Mouse (Mus musculus) forebrain, embryonic 13.5 days (tissue): ENCODE measurements at regions not wholly inside any gene's neighbourhood (a gene's known extent, or its start where the extent isn't known, plus 50 kb on each side); places are given as distances from the start of the nearest gene placed in this dataset.

Experiments
- ATAC-seq: fragments of 200-750 bp; cut with Nextera tagmentation; 2 replicates; pipeline ENCODE4 v1.8.0; 2017
- H3K27ac ChIP-seq: fragments of 300-500 bp; sonication (generic); 2 replicates; pipeline ENCODE4 v1.5.1; 2015; ENCODE audit warnings: inconsistent platforms, mild to moderate bottlenecking, moderate library complexity
- H3K27me3 ChIP-seq: fragments of 300-500 bp; sonication (generic); 2 replicates; pipeline ENCODE4 v1.6.1; 2015; ENCODE audit warnings: mild to moderate bottlenecking, inconsistent platforms
- H3K36me3 ChIP-seq: fragments of 300-500 bp; sonication (generic); 2 replicates; pipeline ENCODE4 v1.6.1; 2015; ENCODE audit warnings: mild to moderate bottlenecking, inconsistent platforms; ENCODE audit not compliant: poor library complexity, severe bottlenecking
- H3K4me1 ChIP-seq: fragments of 300-500 bp; sonication (generic); 2 replicates; pipeline ENCODE4 v1.6.1; 2015; ENCODE audit warnings: inconsistent platforms
- H3K4me2 ChIP-seq: fragments of 300-500 bp; sonication (generic); 2 replicates; pipeline ENCODE4 v1.6.1; 2015; ENCODE audit warnings: inconsistent platforms, mild to moderate bottlenecking, moderate library complexity
- H3K4me3 ChIP-seq: fragments of 300-500 bp; sonication (generic); 2 replicates; pipeline ENCODE4 v1.5.1; 2015; ENCODE audit warnings: mild to moderate bottlenecking, inconsistent platforms
- H3K9ac ChIP-seq: fragments of 300-500 bp; sonication (generic); 2 replicates; pipeline ENCODE4 v1.6.1; 2015; ENCODE audit warnings: mild to moderate bottlenecking, inconsistent platforms
- H3K9me3 ChIP-seq: fragments of 300-500 bp; sonication (generic); replicated peaks from 2 replicates; pipeline ENCODE4 v1.6.1; 2016; ENCODE audit warnings: inconsistent platforms
- whole genome bisulfite sequencing: fragments of 180-500 bp; shearing (Covaris S2); methylation state at CpG from one replicate; pipeline ENCODE4 v1.1.7; 2015; 5-methylcytosine and 5-hydroxymethylcytosine counted together

DNA sequence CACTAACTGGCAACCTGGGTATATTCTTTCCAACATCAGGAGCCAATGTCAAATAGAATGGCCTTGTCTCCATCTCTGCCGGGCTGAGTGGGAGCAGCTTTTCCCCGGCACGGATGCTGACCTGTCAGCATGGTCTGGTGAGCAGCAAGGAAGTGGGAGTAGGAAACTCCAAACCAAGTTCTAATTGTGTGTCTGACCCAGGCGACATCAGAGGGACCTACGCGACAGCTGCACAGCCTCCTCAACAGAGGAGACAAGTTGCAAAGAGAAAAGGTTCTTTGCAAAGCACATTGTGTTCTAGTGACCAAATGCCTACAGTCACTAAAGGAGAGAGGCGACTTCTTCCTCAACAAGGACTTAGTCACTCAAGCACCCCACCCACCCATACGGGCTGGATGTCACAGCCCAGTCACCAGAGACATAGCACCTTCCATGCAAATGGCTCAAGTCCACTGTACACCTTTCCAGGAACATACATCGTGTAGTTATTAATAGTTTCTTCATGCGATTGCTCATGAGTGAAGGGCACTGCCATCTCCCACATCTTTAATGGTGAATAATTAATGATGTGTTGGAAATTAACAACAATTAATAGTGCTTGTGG lies 334.8 kb upstream of the Hnrnpa3 start:
- Histone ChIP-seq H3K27ac (no peak overlapping the region), H3K9me3 (no peaks in the 10 kb centered on the region), H3K36me3 (no peaks in the 10 kb centered on the region), H3K4me2 (no peak overlapping the region), H3K4me1 (no peaks in the 10 kb centered on the region), H3K4me3 (no peak overlapping the region), H3K27me3 (no peaks in the 10 kb centered on the region), H3K9ac (no peak overlapping the region)
- 89% methylated on average over 10 of the region's 10 CpGs for WGBS
- ATAC-seq = no peak

DNA sequence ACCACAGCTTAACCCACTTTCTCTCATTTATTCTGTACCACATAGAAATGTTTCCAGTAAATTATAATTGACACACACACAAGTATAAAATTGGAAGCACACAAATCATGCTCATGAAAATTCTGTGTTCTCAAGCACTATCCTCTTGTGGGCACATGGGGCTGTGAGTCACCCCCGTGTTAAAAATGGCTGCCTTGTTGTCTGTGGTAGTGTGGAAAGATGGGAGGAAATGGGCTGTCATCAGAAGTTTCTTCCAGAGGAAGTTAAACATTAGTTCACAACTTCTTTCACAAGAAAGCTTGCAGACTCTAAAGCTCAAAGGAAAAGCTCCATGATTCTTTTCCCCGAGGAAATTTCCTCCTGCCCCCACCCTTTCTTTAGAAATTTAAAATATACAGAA lies 329.5 kb upstream of the Hnrnpa3 start:
- Histone ChIP-seq H3K27me3 (no peaks in the 10 kb centered on the region), H3K36me3 (no peaks in the 10 kb centered on the region), H3K4me3 (no peak overlapping the region), H3K9ac (no peak overlapping the region), H3K9me3 (no peaks in the 10 kb centered on the region), H3K27ac (no peak overlapping the region), H3K4me2 (no peak overlapping the region), H3K4me1 (no peaks in the 10 kb centered on the region)
- ATAC-seq = no peak
- WGBS = 87% methylated on average over 2 of the region's 2 CpGs

DNA sequence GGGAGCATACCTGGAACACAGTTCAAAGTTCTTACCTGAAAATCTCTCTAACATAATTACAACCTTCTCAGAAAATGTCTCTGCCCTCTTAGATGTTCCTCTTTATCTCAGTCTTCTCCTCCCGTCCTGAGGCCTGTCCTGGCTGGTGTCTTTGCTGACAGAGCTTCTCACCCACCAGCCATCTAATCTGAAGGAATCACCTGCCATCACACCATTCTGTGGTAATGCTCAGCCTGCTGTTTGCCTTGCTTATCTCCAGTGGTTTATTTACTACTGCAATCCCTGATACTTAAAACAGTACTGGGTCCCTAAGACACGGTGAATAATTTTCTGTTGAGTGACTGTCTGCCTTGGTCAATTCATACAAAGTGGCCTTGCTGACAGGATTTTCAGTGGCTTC lies 317.8 kb upstream of the Hnrnpa3 start:
- H3K4me3 ChIP-seq = no peak overlapping the region
- H3K4me1 ChIP-seq = no peaks in the 10 kb centered on the region
- H3K27ac ChIP-seq = no peak overlapping the region
- ATAC-seq = no peak
- no peaks in the 10 kb centered on the region for H3K27me3 ChIP-seq
- no peak overlapping the region for H3K9ac ChIP-seq
- H3K9me3 ChIP-seq = no peaks in the 10 kb centered on the region
- H3K36me3 ChIP-seq = no peaks in the 10 kb centered on the region
- 91% methylated on average over 2 of the region's 2 CpGs for WGBS
- H3K4me2 ChIP-seq = no peak overlapping the region

DNA sequence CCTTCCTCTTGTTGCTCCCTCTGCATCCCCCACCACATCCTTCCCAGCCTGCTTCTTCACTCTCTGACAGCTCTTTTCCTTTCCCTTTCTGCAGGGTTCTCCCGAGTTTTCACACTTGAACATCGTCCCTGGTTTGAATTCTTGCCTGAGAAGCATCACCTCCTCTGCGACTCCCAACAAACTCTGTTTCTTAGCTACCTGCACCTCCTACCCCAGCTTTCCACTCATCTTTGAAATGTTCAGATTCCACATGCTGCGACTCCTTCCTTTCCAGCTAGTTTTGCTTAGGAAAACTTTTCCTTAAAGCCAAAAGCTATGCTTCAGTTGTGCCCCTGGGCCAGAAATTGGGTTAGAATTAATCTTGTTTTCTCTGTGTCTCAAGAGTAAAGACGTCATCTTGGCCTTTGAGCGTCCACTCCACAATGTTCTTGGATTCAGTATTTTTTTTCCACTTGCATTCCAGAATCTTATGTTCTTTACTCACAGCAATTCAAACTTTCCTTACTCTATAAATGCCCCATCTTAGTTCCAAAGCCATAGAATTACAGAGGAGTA lies 317.3 kb upstream of the Hnrnpa3 start:
- H3K9ac ChIP-seq = no peak overlapping the region
- no peak overlapping the region for H3K4me2 ChIP-seq
- no peak overlapping the region for H3K4me3 ChIP-seq
- WGBS = 90% methylated on average over 6 of the region's 6 CpGs
- H3K27me3 ChIP-seq = no peaks in the 10 kb centered on the region
- no peaks in the 10 kb centered on the region for H3K9me3 ChIP-seq
- no peak overlapping the region for H3K27ac ChIP-seq
- H3K4me1 ChIP-seq = no peaks in the 10 kb centered on the region
- no peak for ATAC-seq
- no peaks in the 10 kb centered on the region for H3K36me3 ChIP-seq

DNA sequence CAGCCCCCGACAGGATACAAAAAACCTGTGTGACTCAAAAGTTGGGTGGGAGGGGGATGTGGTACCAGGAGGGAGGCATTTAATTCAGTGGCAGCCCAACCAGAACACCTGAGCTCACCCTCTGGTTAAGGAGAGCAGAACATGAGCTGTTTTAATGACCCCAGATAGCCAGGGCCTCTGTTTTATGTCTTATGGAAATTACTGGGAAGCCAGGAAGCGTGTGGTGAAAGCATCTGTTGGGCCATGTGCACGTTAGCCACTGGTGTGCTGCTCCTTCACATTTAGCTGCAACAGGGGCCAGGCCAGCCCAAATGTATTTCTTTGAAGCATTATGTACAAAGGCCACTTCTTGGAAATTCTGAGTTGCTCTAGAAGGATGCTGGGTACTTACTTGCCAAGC lies 308.2 kb upstream of the Hnrnpa3 start:
- Histone ChIP-seq H3K4me3 (no peak overlapping the region), H3K9ac (no peak overlapping the region), H3K27me3 (no peaks in the 10 kb centered on the region), H3K4me2 (no peak overlapping the region), H3K9me3 (no peaks in the 10 kb centered on the region), H3K27ac (no peak overlapping the region), H3K36me3 (no peaks in the 10 kb centered on the region), H3K4me1 (peaks cover 31% of the 10 kb centered on the region)
- ATAC-seq = no peak
- WGBS = 70% methylated on average over 3 of the region's 3 CpGs

DNA sequence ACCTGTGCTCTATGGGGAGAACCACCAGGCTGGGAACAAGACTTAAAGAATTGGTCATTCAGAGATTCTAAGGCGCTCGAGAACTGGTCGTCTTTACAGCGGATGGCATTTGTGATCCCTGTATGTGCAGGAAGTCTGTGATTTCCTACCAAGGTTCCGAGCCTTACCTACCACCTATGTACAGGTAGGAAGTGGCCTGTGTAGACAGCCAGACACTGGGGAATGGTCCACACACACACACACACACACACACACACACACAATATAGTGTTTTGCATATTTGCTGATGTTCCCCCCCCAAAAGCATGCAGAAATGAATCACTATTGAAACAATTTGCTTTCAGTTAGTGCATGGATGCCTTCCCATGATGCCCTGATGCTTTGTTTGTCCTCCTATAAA lies 307.1 kb upstream of the Hnrnpa3 start:
- Histone ChIP-seq H3K4me1 (peaks cover 31% of the 10 kb centered on the region), H3K9me3 (no peaks in the 10 kb centered on the region), H3K4me2 (no peak overlapping the region), H3K36me3 (no peaks in the 10 kb centered on the region), H3K27me3 (no peaks in the 10 kb centered on the region), H3K4me3 (no peak overlapping the region), H3K27ac (peak overlapping the region; percentile 31; the same call in 1 of the 2 replicates), H3K9ac (no peak overlapping the region)
- WGBS = 74% methylated on average over 5 of the region's 5 CpGs
- ATAC-seq = no peak

DNA sequence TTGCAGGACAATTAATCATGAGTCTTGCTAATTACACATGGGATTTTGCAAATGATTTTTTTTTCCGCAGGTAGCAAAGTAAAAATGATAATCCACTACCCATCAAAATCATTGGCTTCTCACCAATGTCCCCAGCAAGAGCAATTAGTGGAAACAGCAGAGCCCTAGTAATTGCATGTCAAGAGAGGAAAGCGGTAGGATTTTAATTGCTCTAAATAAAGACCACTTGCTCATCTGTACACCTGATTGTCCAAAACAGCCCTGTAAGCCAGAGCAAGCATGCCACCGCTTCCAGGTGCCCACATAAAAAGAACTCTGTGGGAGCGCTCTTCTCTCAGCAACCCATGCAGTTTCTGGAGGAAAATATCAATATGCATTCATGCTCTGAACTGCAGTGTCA lies 306.5 kb upstream of the Hnrnpa3 start:
- Histone ChIP-seq H3K4me3 (no peak overlapping the region), H3K36me3 (no peaks in the 10 kb centered on the region), H3K9me3 (no peaks in the 10 kb centered on the region), H3K9ac (no peak overlapping the region), H3K4me1 (peaks cover 31% of the 10 kb centered on the region), H3K27me3 (no peaks in the 10 kb centered on the region), H3K4me2 (no peak overlapping the region), H3K27ac (peak overlapping the region; percentile 31; the same call in 1 of the 2 replicates)
- WGBS = 33% methylated on average over 4 of the region's 4 CpGs
- ATAC-seq = no peak; the same call in 1 of the 2 replicates

- H3K36me3 ChIP-seq = no peaks in the 10 kb centered on the region
- ATAC-seq = no peak
- no peaks in the 10 kb centered on the region for H3K9me3 ChIP-seq
- H3K4me3 ChIP-seq = no peak overlapping the region
- H3K27me3 ChIP-seq = no peaks in the 10 kb centered on the region
- H3K9ac ChIP-seq = no peak overlapping the region
- WGBS = 90% methylated on average over 8 of the region's 8 CpGs
- peaks cover 29% of the 10 kb centered on the region for H3K4me1 ChIP-seq
- no peak overlapping the region for H3K4me2 ChIP-seq
- no peak overlapping the region for H3K27ac ChIP-seq
Measured at GRCm38 (mm10) chr2:75356691-75357375, 302.2 kb upstream of the Hnrnpa3 start.

GRCm38 (mm10) chr2:75357516-75357915 lies 301.5 kb upstream of the Hnrnpa3 start:
- Histone ChIP-seq H3K4me1 (peaks cover 23% of the 10 kb centered on the region), H3K27me3 (no peaks in the 10 kb centered on the region)
- 87% methylated on average over 2 of the region's 2 CpGs for WGBS

GRCm38 (mm10) chr2:75360936-75361335 lies 298.1 kb upstream of the Hnrnpa3 start:
- Histone ChIP-seq H3K4me3 (no peak overlapping the region), H3K4me1 (no peaks in the 10 kb centered on the region), H3K27ac (no peak overlapping the region), H3K9ac (no peak overlapping the region), H3K36me3 (no peaks in the 10 kb centered on the region), H3K27me3 (no peaks in the 10 kb centered on the region), H3K4me2 (no peak overlapping the region), H3K9me3 (no peaks in the 10 kb centered on the region)
- no peak for ATAC-seq
- WGBS = 82% methylated on average over 3 of the region's 3 CpGs

More at GRCm38 (mm10) chr2:75357516-75357915, 301.5 kb upstream of the Hnrnpa3 start:
- no peak overlapping the region for H3K9ac ChIP-seq
- H3K27ac ChIP-seq = no peak overlapping the region
- ATAC-seq = no peak
- H3K4me3 ChIP-seq = no peak overlapping the region
- no peak overlapping the region for H3K4me2 ChIP-seq
- no peaks in the 10 kb centered on the region for H3K36me3 ChIP-seq
- H3K9me3 ChIP-seq = no peaks in the 10 kb centered on the region

DNA sequence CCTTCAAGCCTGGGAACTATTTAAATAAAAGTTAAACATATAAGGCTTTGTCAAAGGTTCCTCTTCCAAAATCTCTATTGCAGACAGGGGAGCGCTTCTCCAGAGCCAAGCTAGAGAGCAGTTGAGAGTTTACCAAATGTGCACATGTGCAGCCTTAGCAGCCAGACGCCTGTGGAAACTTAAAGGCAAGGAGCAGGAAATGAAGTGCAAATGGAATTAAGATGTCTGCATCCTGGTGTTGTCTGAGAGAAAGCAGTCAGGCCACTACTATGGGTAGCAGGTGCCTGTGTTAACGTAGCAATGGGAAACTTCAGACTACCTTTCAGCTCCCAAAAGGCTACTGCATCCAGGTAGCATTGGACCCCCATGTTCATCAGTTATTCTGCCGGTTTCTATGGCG lies 282.4 kb upstream of the Hnrnpa3 start:
- WGBS = 83% methylated on average over 5 of the region's 5 CpGs
- Histone ChIP-seq H3K9me3 (no peaks in the 10 kb centered on the region), H3K4me2 (no peak overlapping the region), H3K4me3 (no peak overlapping the region), H3K27me3 (no peaks in the 10 kb centered on the region), H3K36me3 (no peaks in the 10 kb centered on the region), H3K27ac (no peak overlapping the region), H3K9ac (no peak overlapping the region), H3K4me1 (0 out of 2 replicates have a peak, but pooled peaks cover 2% of the 10 kb centered on the region)
- ATAC-seq = no peak

GRCm38 (mm10) chr2:75385551-75386263 lies 273.4 kb upstream of the Hnrnpa3 start:
- H3K27me3 ChIP-seq = no peaks in the 10 kb centered on the region
- 0 out of 2 replicates have a peak, but pooled peaks have one; percentile 43 for ATAC-seq
- no peaks in the 10 kb centered on the region for H3K36me3 ChIP-seq
- H3K9ac ChIP-seq = no peak overlapping the region
- H3K9me3 ChIP-seq = no peaks in the 10 kb centered on the region
- no peak overlapping the region for H3K4me2 ChIP-seq
- peaks cover 14% of the 10 kb centered on the region; the same call in 1 of the 2 replicates for H3K4me1 ChIP-seq
- peak overlapping the region; percentile 77 for H3K27ac ChIP-seq
- H3K4me3 ChIP-seq = no peak overlapping the region
- WGBS = 37% methylated on average over 7 of the region's 7 CpGs
